Mouse (Mus musculus): ENCODE measurements around the gene Idh3b. TPM values are rescaled to one million over a fixed set of nuclear protein-coding genes. Genes with fewer than 3 reads are reported as not detected.

Idh3b gene
- 101 and 113 TPM in 2 replicates for polyA plus RNA-seq (2015; fragmentation: Nextera tagmentation; extraction: Ambion mirVana)

DNA sequence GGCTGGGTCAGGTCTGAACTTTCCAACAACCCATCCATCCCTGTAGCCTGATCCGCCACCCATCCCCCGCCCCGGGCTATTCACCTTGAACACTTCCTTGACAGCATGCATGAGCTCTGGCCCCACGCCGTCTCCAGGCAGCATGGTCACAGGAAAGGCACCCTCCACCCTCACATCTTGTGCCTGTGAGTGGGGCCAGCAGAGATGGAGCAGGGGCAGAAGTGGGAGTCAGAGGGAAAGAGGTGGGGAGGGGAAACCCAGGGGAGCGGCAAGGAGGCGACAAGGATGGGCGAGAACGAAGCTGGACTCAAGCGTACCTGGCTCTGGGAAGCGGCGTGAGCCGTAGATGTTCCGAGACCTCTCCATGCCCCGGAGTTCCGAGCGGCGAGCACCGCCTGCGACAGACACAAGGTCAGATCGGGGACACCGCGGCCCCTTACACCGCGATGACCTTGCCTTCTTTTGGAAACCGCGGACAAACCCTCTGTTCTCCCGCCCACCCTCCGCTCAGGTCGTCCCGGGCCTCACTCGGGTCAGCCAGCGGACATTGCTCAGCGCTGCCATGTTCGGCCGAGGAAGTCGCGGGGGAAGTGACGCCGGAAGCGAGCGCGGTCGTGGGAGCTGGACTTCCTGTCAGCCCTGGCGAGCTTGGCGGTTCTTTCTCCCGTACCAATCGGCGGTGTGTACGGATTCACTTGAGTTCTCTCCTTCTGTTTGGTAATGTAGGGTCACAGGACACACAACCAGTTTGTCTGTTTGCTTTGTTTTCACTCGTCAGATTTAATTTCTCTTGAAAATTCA is at the start of gene Idh3b:
Idh3b (minus strand) TSS at position 694 of the 801 bp plus-strand sequence.
- peak within 1 kb of the TSS; percentile 81 for H3K9ac ChIP-seq
- H3K4me1 ChIP-seq (replicated peaks), result peaks cover 42% of the 10 kb centered on the region
- peak within 1 kb of the TSS; percentile 82 for H3K4me2 ChIP-seq
- H3K4me3 ChIP-seq (replicated peaks), result peak within 1 kb of the TSS; percentile 88
- no peaks in the 10 kb centered on the region for H3K9me3 ChIP-seq (replicated peaks)
- peak within 1 kb of the TSS; percentile 77 for H3K27ac ChIP-seq (replicated peaks)
- peaks cover 31% of the 10 kb centered on the region for H3K36me3 ChIP-seq (replicated peaks)
- ATAC-seq (ENCODE audit: insufficient read depth), result peak; percentile 84
- WGBS (ENCODE audit: insufficient replicate concordance), result under 1% methylated on average over 51 of the region's 51 CpGs
- peaks cover under 1% of the 10 kb centered on the region; the same call in 1 of the 2 replicates for H3K27me3 ChIP-seq

DNA sequence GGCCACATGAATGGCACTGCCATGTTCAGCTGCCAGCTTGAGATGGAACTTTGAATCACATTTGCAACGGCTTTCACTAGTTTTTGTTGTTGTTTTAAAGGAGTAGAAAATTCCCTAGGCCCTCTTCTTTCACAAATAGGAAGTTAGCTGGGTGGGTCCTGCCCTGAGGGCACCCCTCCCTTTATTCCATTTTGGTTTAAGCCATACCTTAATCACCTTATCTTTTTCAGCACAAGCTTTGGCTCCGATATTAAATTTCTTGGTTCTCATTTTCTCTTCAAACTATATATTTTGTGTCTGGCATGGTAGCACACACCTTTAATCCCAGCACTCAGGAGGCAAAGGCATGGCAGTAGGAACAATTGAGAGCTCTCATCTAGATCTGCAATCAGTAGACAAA is 45.2 kb upstream of the Idh3b start:
- Histone ChIP-seq H3K4me3 (replicated peaks) (no peak overlapping the region), H3K4me2 (no peak overlapping the region), H3K36me3 (replicated peaks) (no peaks in the 10 kb centered on the region), H3K27ac (replicated peaks) (no peak overlapping the region), H3K27me3 (no peaks in the 10 kb centered on the region), H3K9me3 (replicated peaks) (no peaks in the 10 kb centered on the region), H3K4me1 (replicated peaks) (no peaks in the 10 kb centered on the region), H3K9ac (no peak overlapping the region)
- ATAC-seq (ENCODE audit: insufficient read depth), result no peak
- 63% methylated on average over 2 of the region's 2 CpGs for WGBS (ENCODE audit: insufficient replicate concordance)

DNA sequence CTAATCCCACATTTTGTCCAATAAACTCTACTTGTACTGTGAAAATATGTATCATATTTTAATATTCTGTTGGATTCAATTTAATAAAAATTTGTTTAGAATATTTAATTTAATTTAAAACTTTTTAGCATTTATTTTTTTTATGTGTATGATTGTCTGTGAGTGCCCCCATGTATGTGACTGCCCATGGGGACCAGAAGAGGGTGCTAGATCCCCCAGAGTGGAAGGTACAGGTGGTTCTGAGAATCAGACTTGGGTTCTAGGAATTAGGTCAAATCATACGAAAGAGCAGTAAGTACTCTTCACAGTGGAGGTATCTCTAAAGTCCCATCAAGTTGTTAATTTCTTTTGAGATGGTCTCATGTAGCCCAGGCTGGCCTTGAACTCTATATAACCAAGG is 42.7 kb upstream of the Idh3b start:
- Histone ChIP-seq H3K27ac (replicated peaks) (no peak overlapping the region), H3K9ac (no peak overlapping the region), H3K27me3 (no peaks in the 10 kb centered on the region), H3K36me3 (replicated peaks) (no peaks in the 10 kb centered on the region), H3K4me1 (replicated peaks) (no peaks in the 10 kb centered on the region), H3K4me2 (no peak overlapping the region), H3K4me3 (replicated peaks) (no peak overlapping the region), H3K9me3 (replicated peaks) (no peaks in the 10 kb centered on the region)
- ATAC-seq (ENCODE audit: insufficient read depth), result no peak
- WGBS (ENCODE audit: insufficient replicate concordance), result 32% methylated on average over 1 of the region's 1 CpGs

DNA sequence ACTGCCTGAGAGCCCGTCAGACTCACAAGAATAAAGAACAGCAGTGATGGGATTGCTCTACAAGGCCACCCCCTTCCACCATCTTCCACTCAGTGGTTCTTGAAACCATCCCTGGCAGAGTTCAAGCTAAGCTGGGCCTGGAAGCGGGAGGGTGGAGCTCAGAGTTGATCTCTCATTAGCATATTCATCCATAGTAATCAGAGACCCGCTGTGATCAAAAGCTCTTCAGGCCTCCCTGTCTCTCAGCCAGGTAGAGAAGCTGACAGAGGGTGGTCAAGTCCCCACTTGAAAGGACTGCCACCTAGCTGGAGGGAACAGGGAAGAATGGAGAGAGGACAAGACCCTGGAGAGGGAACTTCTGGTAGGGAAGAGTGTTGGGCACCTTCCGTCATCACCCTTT is 18.7 kb upstream of the Idh3b start:
- H3K4me1 ChIP-seq (replicated peaks), result no peaks in the 10 kb centered on the region
- no peak overlapping the region for H3K4me2 ChIP-seq
- WGBS (ENCODE audit: insufficient replicate concordance), result 46% methylated on average over 4 of the region's 4 CpGs
- no peaks in the 10 kb centered on the region for H3K9me3 ChIP-seq (replicated peaks)
- no peaks in the 10 kb centered on the region for H3K36me3 ChIP-seq (replicated peaks)
- no peak for ATAC-seq (ENCODE audit: insufficient read depth)
- H3K27ac ChIP-seq (replicated peaks), result no peak overlapping the region
- H3K9ac ChIP-seq, result no peak overlapping the region
- H3K27me3 ChIP-seq, result peaks cover 35% of the 10 kb centered on the region
- no peak overlapping the region for H3K4me3 ChIP-seq (replicated peaks)

DNA sequence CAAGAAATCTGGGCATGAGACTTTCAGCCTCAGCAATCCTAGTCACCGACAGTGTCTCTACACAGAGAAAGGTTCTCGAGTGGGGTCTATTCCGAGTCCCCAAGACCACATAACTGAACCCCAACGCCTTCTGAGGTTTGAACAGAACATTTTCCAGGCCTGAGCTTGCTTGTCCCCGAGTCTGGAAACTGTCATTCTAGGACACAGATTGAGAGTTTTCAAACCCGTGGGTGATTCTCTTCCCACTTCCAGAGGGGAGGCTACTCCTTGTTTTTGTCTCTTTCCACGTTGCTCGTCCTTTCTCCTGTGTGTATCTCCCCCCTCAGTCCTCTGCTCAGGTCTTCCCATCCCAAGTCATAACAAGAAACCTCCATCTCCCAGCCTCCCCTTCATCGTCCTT is 13.2 kb upstream of the Idh3b start:
- no peak overlapping the region for H3K9ac ChIP-seq
- H3K9me3 ChIP-seq (replicated peaks), result no peaks in the 10 kb centered on the region
- H3K27ac ChIP-seq (replicated peaks), result no peak overlapping the region
- ATAC-seq (ENCODE audit: insufficient read depth), result no peak
- H3K4me1 ChIP-seq (replicated peaks), result peaks cover 14% of the 10 kb centered on the region
- no peak overlapping the region for H3K4me3 ChIP-seq (replicated peaks)
- H3K36me3 ChIP-seq (replicated peaks), result no peaks in the 10 kb centered on the region
- H3K27me3 ChIP-seq, result peaks cover 85% of the 10 kb centered on the region
- H3K4me2 ChIP-seq, result no peak overlapping the region
- WGBS (ENCODE audit: insufficient replicate concordance), result 58% methylated on average over 9 of the region's 9 CpGs

DNA sequence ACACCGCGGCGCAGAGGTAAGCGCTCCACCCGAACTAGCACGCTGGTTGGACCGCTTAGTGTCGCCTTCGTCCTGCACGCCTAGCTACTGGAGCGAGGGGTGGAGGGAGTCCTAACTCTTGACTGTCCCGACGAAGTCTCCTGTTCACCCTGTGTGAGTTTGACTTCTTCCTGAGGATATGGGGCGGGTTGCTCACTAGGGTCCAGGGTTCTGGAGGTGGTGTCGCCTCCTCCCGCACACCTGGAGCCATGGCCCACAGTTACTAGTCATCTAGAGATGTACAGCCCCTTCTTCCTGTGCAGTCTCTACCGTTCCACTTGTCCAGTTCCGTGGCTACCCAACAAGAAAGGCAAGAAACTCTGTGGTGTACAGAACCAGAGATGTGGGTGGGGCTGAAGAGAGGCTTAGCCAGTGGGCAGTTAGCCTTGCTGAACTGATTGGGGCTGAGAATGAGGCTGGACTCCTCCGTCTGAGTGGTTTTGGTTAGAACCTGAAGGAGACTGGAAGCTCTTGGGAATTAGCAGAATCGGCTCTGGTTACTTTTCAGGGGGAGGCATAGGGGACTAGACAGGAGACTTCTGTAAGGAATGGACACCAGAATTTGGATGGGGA is 11.9 kb upstream of the Idh3b start:
- Histone ChIP-seq H3K4me3 (replicated peaks) (peak overlapping the region; percentile 53), H3K36me3 (replicated peaks) (no peaks in the 10 kb centered on the region), H3K4me2 (peak overlapping the region; percentile 69), H3K4me1 (replicated peaks) (peaks cover 14% of the 10 kb centered on the region), H3K9ac (no peak overlapping the region), H3K27me3 (peaks cover 96% of the 10 kb centered on the region), H3K9me3 (replicated peaks) (no peaks in the 10 kb centered on the region), H3K27ac (replicated peaks) (no peak overlapping the region)
- 7% methylated on average over 20 of the region's 20 CpGs for WGBS (ENCODE audit: insufficient replicate concordance)
- ATAC-seq (ENCODE audit: insufficient read depth), result no peak

DNA sequence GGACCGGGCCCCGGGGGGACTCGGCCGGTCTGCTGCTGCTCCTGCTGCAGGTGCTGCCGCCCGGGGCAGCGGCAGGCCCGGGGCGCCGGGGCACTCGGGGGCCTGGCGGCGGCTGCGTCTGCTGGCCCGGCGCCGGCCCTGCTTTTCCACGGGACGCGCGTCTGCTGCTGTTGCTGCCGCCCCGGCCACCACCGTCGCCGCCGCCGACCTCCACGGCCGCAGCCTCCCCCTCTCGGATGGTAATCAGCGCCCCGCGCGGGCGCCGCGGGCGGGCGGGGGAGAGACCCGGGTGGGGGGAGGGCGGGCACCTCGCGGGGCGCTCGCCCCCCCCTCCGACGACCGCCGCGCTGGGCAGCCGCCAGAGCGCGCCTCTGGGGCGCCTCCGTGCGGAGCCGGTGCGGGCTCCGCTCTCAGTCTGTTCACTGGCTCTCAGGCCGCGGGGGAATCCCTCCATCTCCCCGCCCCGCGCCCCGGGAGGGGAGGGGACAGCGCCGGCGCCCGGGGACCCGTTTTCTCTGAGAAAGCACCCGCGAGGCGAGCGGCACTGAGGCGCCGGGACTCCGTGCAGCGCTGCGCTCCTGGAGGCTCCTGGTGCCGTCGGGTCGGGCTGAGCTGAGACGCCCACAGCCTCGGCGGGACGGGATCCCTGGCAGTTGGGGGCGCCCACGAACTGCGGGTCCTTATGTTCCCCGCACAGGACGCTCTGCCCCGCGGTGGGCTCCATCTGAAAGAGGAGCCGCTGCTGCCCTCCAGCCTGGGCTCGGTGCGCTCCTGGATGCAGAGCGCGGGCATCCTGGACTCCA is 11.2 kb upstream of the Idh3b start:
- Histone ChIP-seq H3K4me1 (replicated peaks) (peaks cover 14% of the 10 kb centered on the region), H3K27me3 (peaks cover 100% of the 10 kb centered on the region), H3K9me3 (replicated peaks) (no peaks in the 10 kb centered on the region), H3K27ac (replicated peaks) (no peak overlapping the region), H3K36me3 (replicated peaks) (no peaks in the 10 kb centered on the region), H3K4me2 (peak overlapping the region; percentile 69), H3K9ac (no peak overlapping the region), H3K4me3 (replicated peaks) (peak overlapping the region; percentile 53)
- ATAC-seq (ENCODE audit: insufficient read depth), result peak; percentile 17; the same call in 1 of the 2 replicates
- WGBS (ENCODE audit: insufficient replicate concordance), result under 1% methylated on average over 66 of the region's 99 CpGs

DNA sequence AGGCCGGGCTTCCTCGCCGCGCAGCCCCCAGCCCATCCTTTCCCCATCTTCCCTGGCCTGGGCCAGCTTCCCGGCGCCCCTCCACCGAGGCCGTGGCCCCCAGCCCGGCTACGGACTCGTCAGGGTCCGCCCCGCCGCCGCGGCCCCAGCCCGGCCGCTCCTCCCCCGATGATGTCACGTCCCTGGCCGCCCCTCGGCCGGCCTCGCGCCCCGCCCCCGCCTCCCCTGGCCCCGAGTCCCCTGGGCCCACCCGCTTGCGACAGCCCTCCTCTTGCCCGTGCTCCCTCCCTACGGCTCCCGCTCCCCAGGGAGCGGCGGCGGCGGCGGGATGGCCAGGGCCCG is 10.6 kb upstream of the Idh3b start, which contains the start of gene Ebf4:
Ebf4 (plus strand) TSS at position 234 of the 342 bp plus-strand sequence.
- under 1% methylated on average over 32 of the region's 39 CpGs for WGBS (ENCODE audit: insufficient replicate concordance)
- no peak for ATAC-seq (ENCODE audit: insufficient read depth)
- no peak within 1 kb of the TSS for H3K27ac ChIP-seq (replicated peaks)
- H3K4me3 ChIP-seq (replicated peaks), result peak within 1 kb of the TSS; percentile 53
- no peaks in the 10 kb centered on the region for H3K36me3 ChIP-seq (replicated peaks)
- H3K9ac ChIP-seq, result no peak within 1 kb of the TSS
- peaks cover 14% of the 10 kb centered on the region for H3K4me1 ChIP-seq (replicated peaks)
- H3K27me3 ChIP-seq, result peaks cover 98% of the 10 kb centered on the region
- H3K4me2 ChIP-seq, result peak within 1 kb of the TSS; percentile 69
- no peaks in the 10 kb centered on the region for H3K9me3 ChIP-seq (replicated peaks)

DNA sequence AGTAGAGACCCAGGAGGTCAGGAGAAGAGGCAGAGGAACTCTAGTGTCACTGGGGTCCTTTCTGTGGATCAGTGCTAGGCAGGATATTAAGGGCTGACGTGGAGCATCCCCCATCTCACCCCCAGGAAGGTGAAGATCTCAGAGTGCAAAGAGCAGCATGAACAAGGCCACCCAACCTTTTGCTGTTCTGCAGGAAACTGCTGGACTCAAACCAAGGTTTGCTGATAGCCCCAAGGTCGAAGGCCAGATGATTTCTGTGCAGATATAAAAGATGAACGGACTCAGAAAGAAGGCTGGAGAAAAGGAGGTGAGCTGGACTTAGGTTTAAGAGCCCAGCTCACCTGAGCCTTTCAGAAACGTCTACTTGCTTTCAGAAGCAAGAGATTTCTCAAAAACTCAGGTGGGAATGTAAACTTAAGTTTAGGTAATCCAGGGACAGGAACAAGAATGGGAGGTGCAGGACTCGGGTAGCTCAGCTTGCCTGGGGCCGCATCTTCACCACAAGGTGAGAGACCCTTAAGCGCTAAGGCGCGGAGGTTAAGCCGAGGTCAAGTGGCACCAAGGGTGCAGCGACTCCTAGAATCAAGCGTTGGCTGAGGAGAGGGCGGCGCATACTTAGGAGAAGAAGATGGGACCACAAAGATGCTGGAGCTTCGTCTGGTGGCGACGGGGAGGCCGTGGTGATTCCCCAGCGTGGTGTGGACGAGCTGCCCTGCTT is 10.0 kb upstream of the Idh3b start:
- Histone ChIP-seq H3K27me3 (peaks cover 93% of the 10 kb centered on the region), H3K9me3 (replicated peaks) (no peaks in the 10 kb centered on the region), H3K27ac (replicated peaks) (no peak overlapping the region), H3K36me3 (replicated peaks) (no peaks in the 10 kb centered on the region), H3K9ac (no peak overlapping the region), H3K4me2 (peak overlapping the region; percentile 69), H3K4me3 (replicated peaks) (peak overlapping the region; percentile 53), H3K4me1 (replicated peaks) (peaks cover 14% of the 10 kb centered on the region)
- WGBS (ENCODE audit: insufficient replicate concordance), result 7% methylated on average over 20 of the region's 20 CpGs
- ATAC-seq (ENCODE audit: insufficient read depth), result no peak

DNA sequence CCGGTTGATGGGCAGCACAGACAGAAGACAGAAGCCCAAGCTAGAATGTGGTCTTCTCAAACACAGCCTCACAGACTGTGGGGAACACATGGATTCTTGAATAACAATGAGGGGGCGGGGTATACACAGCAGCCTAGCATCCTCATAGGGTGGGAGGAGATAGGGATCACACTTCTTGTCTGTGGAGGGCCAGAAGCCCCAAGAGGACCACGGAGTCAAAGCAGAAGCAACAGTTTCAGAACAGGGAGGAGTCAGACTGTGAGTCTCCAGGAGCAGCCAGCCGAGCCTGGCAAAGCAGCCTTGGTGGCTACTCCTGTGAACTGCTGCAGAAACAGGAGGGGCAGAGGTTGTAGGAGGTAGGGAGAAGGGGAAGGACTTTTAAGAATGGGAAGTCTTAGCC is 9.1 kb upstream of the Idh3b start:
- H3K27ac ChIP-seq (replicated peaks), result no peak overlapping the region
- H3K4me2 ChIP-seq, result no peak overlapping the region
- no peak for ATAC-seq (ENCODE audit: insufficient read depth)
- peaks cover 88% of the 10 kb centered on the region for H3K27me3 ChIP-seq
- peaks cover 14% of the 10 kb centered on the region for H3K4me1 ChIP-seq (replicated peaks)
- no peaks in the 10 kb centered on the region for H3K9me3 ChIP-seq (replicated peaks)
- no peak overlapping the region for H3K9ac ChIP-seq
- WGBS (ENCODE audit: insufficient replicate concordance), result 2% methylated on average over 4 of the region's 4 CpGs
- no peak overlapping the region for H3K4me3 ChIP-seq (replicated peaks)
- H3K36me3 ChIP-seq (replicated peaks), result no peaks in the 10 kb centered on the region

Data from liver, embryonic 15.5 days (tissue).